ENCODE assay signal across 8 mouse cellular contexts in the genomic region with DNA sequence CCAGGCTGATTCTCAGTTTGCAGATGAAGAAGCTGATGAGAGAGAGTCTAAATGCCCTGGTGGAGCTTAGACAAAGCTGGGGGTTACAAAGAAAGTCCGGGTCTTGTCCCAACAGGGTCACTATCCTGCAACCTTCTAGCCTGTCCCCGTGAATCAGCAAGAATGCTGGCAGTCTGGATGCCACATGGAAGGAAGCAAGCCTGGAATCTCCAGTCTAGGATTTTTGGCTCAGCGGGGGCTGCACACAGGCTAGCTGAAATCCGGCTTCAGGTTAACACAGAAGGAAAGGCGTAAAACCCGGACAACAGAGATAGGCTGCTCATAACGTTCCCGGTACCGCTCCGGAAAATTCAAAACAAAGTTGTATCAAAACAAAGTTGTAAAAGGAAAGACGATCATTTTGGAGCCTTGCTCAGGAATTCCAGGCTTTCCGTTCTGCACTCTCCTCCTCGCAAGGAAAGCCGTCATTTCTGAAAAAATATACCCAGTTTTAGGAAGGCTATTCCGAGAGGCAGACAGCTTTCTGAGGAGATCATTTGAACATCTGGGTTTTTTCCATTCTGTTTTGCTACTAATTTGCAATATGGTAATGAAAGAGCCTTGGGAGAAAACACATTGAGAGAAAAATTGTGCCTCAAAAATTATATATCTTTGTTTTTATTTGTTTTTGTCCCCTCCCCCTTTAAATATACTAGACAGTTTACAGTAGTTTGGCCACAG.
DNase-seq lines count a peak whose midpoint lies in the region; ATAC-seq and TF ChIP-seq lines count a peak whose summit lies in the region.

No protein-coding gene starts in this region.

- H3K9ac ChIP-seq in embryonic facial prominence, embryonic 15.5 days: no peak overlapping the region
- peak overlapping the region; percentile 31; the same call in 1 of the 2 replicates for H3K9ac ChIP-seq in limb, embryonic 12.5 days (replicated peaks)
- no peak overlapping the region for H3K9ac ChIP-seq in stomach, postnatal 0 days (ENCODE audit: low read length)

- TF ChIP-seq CTCF in stomach, postnatal 0 days (IDR thresholded peaks at IDR 0.05; ENCODE audit: low read depth): no peak

- peak overlapping the region; percentile 33 for H3K4me3 ChIP-seq in embryonic facial prominence, embryonic 15.5 days (replicated peaks)
- peak overlapping the region; percentile 31 for H3K4me3 ChIP-seq in limb, embryonic 12.5 days (replicated peaks)
- peak overlapping the region; percentile 8; the same call in 1 of the 2 replicates for H3K4me3 ChIP-seq in stomach, postnatal 0 days (ENCODE audit: low read depth, low read length)

- 6% methylated on average over 15 of the region's 15 CpGs for WGBS in embryonic facial prominence, embryonic 15.5 days
- 11% methylated on average over 15 of the region's 15 CpGs for WGBS in limb, embryonic 12.5 days
- WGBS in stomach, postnatal 0 days: 28% methylated on average over 15 of the region's 15 CpGs

- intact Hi-C loops in heart, postnatal 25 days (cut with DNase I): loop anchor here (5.0 kb wide), 1 partner anchor 77 kb away; no protein-coding TSS in a partner anchor

- peak; percentile 45 to 83 for DNase-seq in adrenal gland, adult (ENCODE audit: inconsistent age in 2 of 2, low spot score in 1 of 2)
- DNase-seq in adrenal gland, postnatal 4 days (ENCODE audit: low spot score in 2 of 2): no peak
- DNase-seq in 3134 (ENCODE audit: extremely low read depth, insufficient read length, low spot score): peak; percentile 49
- DNase-seq in heart, postnatal 25 days (ENCODE audit: low spot score): peak; percentile 24
- no peak for DNase-seq in stomach, postnatal 0 days (ENCODE audit: low spot score)
- no peak for DNase-seq in thymus, postnatal 25 days

- no peaks in the 10 kb centered on the region for H3K9me3 ChIP-seq in embryonic facial prominence, embryonic 15.5 days (replicated peaks)
- H3K9me3 ChIP-seq in limb, embryonic 12.5 days: 0 out of 2 replicates have a peak, but pooled peaks cover 6% of the 10 kb centered on the region
- no peaks in the 10 kb centered on the region for H3K9me3 ChIP-seq in stomach, postnatal 0 days (ENCODE audit: control insufficient read depth, low read length)

- no peaks in the 10 kb centered on the region for H3K27me3 ChIP-seq in embryonic facial prominence, embryonic 15.5 days
- H3K27me3 ChIP-seq in limb, embryonic 12.5 days: no peaks in the 10 kb centered on the region
- H3K27me3 ChIP-seq in stomach, postnatal 0 days (ENCODE audit: control insufficient read depth, insufficient read depth, low read length): no peaks in the 10 kb centered on the region

- H3K4me1 ChIP-seq in embryonic facial prominence, embryonic 15.5 days: peaks cover 11% of the 10 kb centered on the region
- H3K4me1 ChIP-seq in limb, embryonic 12.5 days (replicated peaks): peaks cover 6% of the 10 kb centered on the region; the same call in 1 of the 2 replicates
- no peaks in the 10 kb centered on the region for H3K4me1 ChIP-seq in stomach, postnatal 0 days (replicated peaks; ENCODE audit: control insufficient read depth, insufficient read depth)

- ATAC-seq in embryonic facial prominence, embryonic 15.5 days (ENCODE audit: insufficient number of reproducible peaks, low FRiP score, low TSS enrichment, low read depth): peak; percentile 76
- ATAC-seq in limb, embryonic 12.5 days (ENCODE audit: insufficient number of reproducible peaks, insufficient read depth, low FRiP score, low TSS enrichment, low read depth): 0 out of 2 replicates have a peak, but pooled peaks have one; percentile 37
- ATAC-seq in stomach, postnatal 0 days (ENCODE audit: low FRiP score, low TSS enrichment): no peak

- peak overlapping the region; percentile 49 for H3K4me2 ChIP-seq in embryonic facial prominence, embryonic 15.5 days (replicated peaks)
- H3K4me2 ChIP-seq in limb, embryonic 12.5 days: peak overlapping the region; percentile 47
- H3K4me2 ChIP-seq in stomach, postnatal 0 days (replicated peaks; ENCODE audit: low read depth): peak overlapping the region; percentile 21

- H3K36me3 ChIP-seq in embryonic facial prominence, embryonic 15.5 days: no peaks in the 10 kb centered on the region
- no peaks in the 10 kb centered on the region for H3K36me3 ChIP-seq in limb, embryonic 12.5 days
- H3K36me3 ChIP-seq in stomach, postnatal 0 days (ENCODE audit: control insufficient read depth, insufficient read depth, low read length): no peaks in the 10 kb centered on the region

- TF ChIP-seq EP300 in stomach, postnatal 0 days (optimal IDR thresholded peaks at IDR 0.05): no peak

- H3K27ac ChIP-seq in embryonic facial prominence, embryonic 15.5 days (replicated peaks): peak overlapping the region; percentile 78
- peak overlapping the region; percentile 57 for H3K27ac ChIP-seq in limb, embryonic 12.5 days
- H3K27ac ChIP-seq in stomach, postnatal 0 days (replicated peaks): no peak overlapping the region

Comparison
In these comparisons a context has a peak if more than half of its experiments do, and no peak if none do; other contexts are left out.
1. DNase-seq: peak in adrenal gland, adult (2 of 2), 3134 (single experiment) and heart, postnatal 25 days (single experiment); none in adrenal gland, postnatal 4 days (0 of 2), stomach, postnatal 0 days (single experiment) and thymus, postnatal 25 days (single experiment).
2. Peak in every context shown above with its lines, with median percentiles within 50 percentile points of each other: H3K4me2 ChIP-seq and H3K4me3 ChIP-seq.